Mouse (Mus musculus) heart, postnatal 0 days (tissue): ENCODE measurements around the gene Ccr7.

Experiments
- CTCF ChIP-seq: IDR thresholded peaks from 2 replicates; pipeline ENCODE4 v1.5.1; 2016; ENCODE audit warnings: antibody characterized with exemption, control low read depth, low read depth
- EP300 ChIP-seq: IDR thresholded peaks from 2 replicates; pipeline ENCODE4 v1.6.1; 2016; ENCODE audit warnings: antibody characterized with exemption, low read depth

DNA sequence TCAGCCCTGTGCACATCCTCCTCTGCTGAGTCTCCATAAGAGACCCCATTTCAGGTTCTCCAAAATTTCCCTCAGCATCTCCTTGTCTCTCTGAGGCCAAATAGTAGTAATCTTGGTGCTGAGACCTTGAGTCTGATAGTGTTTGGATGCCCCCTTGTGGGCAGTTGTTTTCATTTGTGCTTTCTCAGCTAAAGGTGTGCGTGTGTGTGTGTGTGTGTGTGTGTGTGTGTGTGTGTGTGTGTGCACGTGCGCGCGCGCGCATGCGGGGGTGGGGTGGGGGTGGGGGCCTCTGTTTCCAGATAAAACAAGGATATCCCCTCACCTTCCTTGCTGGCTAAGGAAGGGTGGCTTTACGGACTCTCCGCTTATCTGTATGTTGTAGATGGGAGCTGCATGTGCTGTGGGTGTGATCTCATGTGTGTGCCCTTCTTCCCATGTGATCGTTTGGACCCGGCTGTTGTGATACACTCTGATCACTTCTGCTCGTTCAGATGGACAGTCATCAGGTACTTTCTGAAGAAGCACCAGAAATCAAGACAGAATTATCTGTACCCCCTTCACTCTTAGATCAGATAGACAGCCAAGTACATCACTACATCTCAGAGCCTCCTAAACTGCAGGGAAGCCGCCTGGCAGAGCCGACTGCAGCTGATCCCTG lies 30.8 kb downstream of the Ccr7 start:
- TF ChIP-seq CTCF: peak; percentile 59
- TF ChIP-seq EP300: no peak
